Mouse (Mus musculus): ENCODE measurements around the gene Agr2.

The Agr2 gene

GRCm38 (mm10) chr12:36026126-36026525 is 33.4 kb downstream of the Agr2 start:
- DNase-seq (ENCODE audit: low read depth, low spot score): no peak

GRCm38 (mm10) chr12:36027171-36027570 is 34.5 kb downstream of the Agr2 start:
- DNase-seq (ENCODE audit: low read depth, low spot score): no peak

GRCm38 (mm10) chr12:36028968-36029645 is 36.4 kb downstream of the Agr2 start:
- no peak for DNase-seq (ENCODE audit: low read depth, low spot score)

- DNase-seq (ENCODE audit: low read depth, low spot score): no peak
Measured at GRCm38 (mm10) chr12:36029687-36030086, 37.0 kb downstream of the Agr2 start.

GRCm38 (mm10) chr12:36030660-36031363 is 38.1 kb downstream of the Agr2 start:
- DNase-seq (ENCODE audit: low read depth, low spot score): no peak

GRCm38 (mm10) chr12:36032419-36032818 is 39.7 kb downstream of the Agr2 start:
- no peak for DNase-seq (ENCODE audit: low read depth, low spot score)

GRCm38 (mm10) chr12:36035501-36035900 is 42.8 kb downstream of the Agr2 start:
- no peak for DNase-seq (ENCODE audit: low read depth, low spot score)

GRCm38 (mm10) chr12:36036121-36036520 is 43.4 kb downstream of the Agr2 start:
- no peak for DNase-seq (ENCODE audit: low read depth, low spot score)

GRCm38 (mm10) chr12:36036776-36037175 is 44.1 kb downstream of the Agr2 start:
- no peak for DNase-seq (ENCODE audit: low read depth, low spot score)

GRCm38 (mm10) chr12:36039541-36040084 is 46.9 kb downstream of the Agr2 start:
- no peak for DNase-seq (ENCODE audit: low read depth, low spot score)

GRCm38 (mm10) chr12:36040571-36041280 is 48.0 kb downstream of the Agr2 start:
- peak; percentile 29 for DNase-seq (ENCODE audit: low read depth, low spot score)

- no peak for DNase-seq (ENCODE audit: low read depth, low spot score)
Measured at GRCm38 (mm10) chr12:36041281-36041589, 48.5 kb downstream of the Agr2 start.

GRCm38 (mm10) chr12:36041703-36042347 is 49.1 kb downstream of the Agr2 start:
- peak; percentile 63 for DNase-seq (ENCODE audit: low read depth, low spot score)

GRCm38 (mm10) chr12:36042348-36042778 is 49.7 kb downstream of the Agr2 start, which contains the start of gene Tspan13:
Gene Tspan13, minus strand, starts transcription at chr12:36042500.
- DNase-seq (ENCODE audit: low read depth, low spot score): peak; percentile 92

- DNase-seq (ENCODE audit: low read depth, low spot score): no peak
Measured at GRCm38 (mm10) chr12:36044691-36045090, 52.0 kb downstream of the Agr2 start.

GRCm38 (mm10) chr12:36046196-36046595 is 53.5 kb downstream of the Agr2 start:
- DNase-seq (ENCODE audit: low read depth, low spot score): no peak

- no peak for DNase-seq (ENCODE audit: low read depth, low spot score)
Measured at GRCm38 (mm10) chr12:36047593-36047992, 54.9 kb downstream of the Agr2 start.

- DNase-seq (ENCODE audit: low read depth, low spot score): no peak
Measured at GRCm38 (mm10) chr12:36050276-36050675, 57.6 kb downstream of the Agr2 start.
